Mouse (Mus musculus) myocyte (in vitro differentiated cells): ENCODE data around the gene Sgsm1.

ENCODE experiments used
- CEBPB ChIP-seq: IDR thresholded peaks from 2 replicates; pipeline ENCODE4 v1.6.1; 2011; ENCODE audit warnings: mild to moderate bottlenecking, moderate library complexity; ENCODE audit not compliant: poor library complexity, insufficient read depth, severe bottlenecking
- E2F4 ChIP-seq: IDR thresholded peaks from one replicate; pipeline ENCODE4 v1.6.1; 2011; ENCODE audit warnings: mild to moderate bottlenecking, control low read depth, moderate library complexity; ENCODE audit not compliant: insufficient read depth
- MAX ChIP-seq: IDR thresholded peaks from one replicate; pipeline ENCODE4 v1.6.1; 2011; ENCODE audit warnings: low read depth, mild to moderate bottlenecking, control low read depth
- MYOD1 ChIP-seq, 3 experiments: IDR thresholded peaks; one replicate each; pipeline ENCODE4 v1.6.1; 2011; ENCODE audit warnings: control low read depth in 2 of 3, low read depth in 2 of 3, mild to moderate bottlenecking in 2 of 3, moderate library complexity in 1 of 3; ENCODE audit not compliant: insufficient read length in 2 of 3, control insufficient read depth in 1 of 3
- MYOG ChIP-seq, 3 experiments: IDR thresholded peaks; one replicate each; pipeline ENCODE4 v1.6.1; 2011; ENCODE audit warnings: control low read depth in 2 of 3, low read depth in 2 of 3, mild to moderate bottlenecking in 2 of 3; ENCODE audit not compliant: insufficient read length in 2 of 3, control insufficient read depth in 1 of 3, insufficient read depth in 1 of 3
- POLR2A ChIP-seq: IDR thresholded peaks from one replicate; pipeline ENCODE4 v1.6.1; 2011; ENCODE audit warnings: low read depth, mild to moderate bottlenecking, control low read depth, moderate library complexity; ENCODE audit not compliant: insufficient read length
- POLR2AphosphoS2 ChIP-seq: IDR thresholded peaks from one replicate; pipeline ENCODE4 v1.6.1; 2011; ENCODE audit warnings: low read depth, control low read depth; ENCODE audit not compliant: insufficient read length
- TCF12 ChIP-seq: IDR thresholded peaks from one replicate; pipeline ENCODE4 v1.6.1; 2011; ENCODE audit warnings: mild to moderate bottlenecking, control low read depth; ENCODE audit not compliant: poor library complexity, insufficient read depth, severe bottlenecking
- TCF3 ChIP-seq: IDR thresholded peaks from one replicate; pipeline ENCODE4 v1.6.1; 2011; ENCODE audit warnings: low read depth, control low read depth; ENCODE audit not compliant: insufficient read length
- USF1 ChIP-seq: IDR thresholded peaks from one replicate; pipeline ENCODE4 v1.6.1; 2011; ENCODE audit warnings: low read depth, mild to moderate bottlenecking, control low read depth, moderate library complexity

DNA sequence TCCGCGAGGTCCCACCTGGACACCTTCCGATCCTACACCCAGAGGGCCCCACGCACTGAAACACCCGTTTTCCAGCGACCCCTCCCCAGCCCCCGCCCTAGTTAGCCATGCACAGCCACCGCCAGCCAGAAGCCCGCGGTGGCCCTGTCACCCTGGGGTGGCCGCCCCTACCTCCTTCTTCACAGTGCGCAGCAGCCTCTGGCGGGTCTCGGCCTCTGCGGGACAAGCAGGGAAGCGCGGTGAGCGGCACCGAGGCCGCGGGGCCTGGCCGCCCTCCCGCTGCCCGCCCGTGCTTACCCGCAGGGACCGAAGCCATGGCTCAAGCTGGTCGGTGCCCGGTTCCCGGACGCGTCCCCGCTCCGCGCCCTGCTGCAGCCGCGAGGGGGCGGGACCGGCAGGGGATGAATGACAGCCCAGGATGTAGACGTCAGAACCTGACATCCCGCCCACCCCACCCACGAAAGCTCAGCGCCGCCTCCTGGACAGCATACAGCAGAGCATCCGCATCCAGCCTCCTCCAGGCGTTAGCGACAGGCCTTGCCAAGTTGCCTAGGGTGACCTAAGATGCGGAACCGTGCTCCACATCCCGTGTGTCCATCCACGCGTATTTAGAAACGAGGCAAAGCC is at the start of gene Sgsm1:
- TF ChIP-seq POLR2AphosphoS2 (no peak), POLR2A (no peak), MAX (no peak), TCF12 (no peak), TCF3 (no peak), MYOD1 (IDR thresholded peaks at IDR 0.05; ENCODE audit: control insufficient read depth in 1 of 3, insufficient read length in 2 of 3, low read depth in 2 of 3) (no peak), CEBPB (no peak), USF1 (no peak), MYOG (IDR thresholded peaks at IDR 0.05; ENCODE audit: control insufficient read depth in 1 of 3, insufficient read depth in 1 of 3, insufficient read length in 2 of 3, low read depth in 2 of 3) (no peak), E2F4 (no peak)
